Mouse (Mus musculus) cerebellum, postnatal 36 days (tissue): ENCODE data around the gene Nphp3.
A peak's percentile ranks its signal among the peaks of the same experiment; 100 is the strongest.

Experiments used
- DNase-seq, 2 experiments: peaks; one replicate each; pipeline ENCODE4 v3.0.0; 2021 to 2022; ENCODE audit warnings: mixed read lengths in 2 of 2

The Nphp3 gene

GRCm38 (mm10) chr9:104064571-104064970 lies 62.2 kb downstream of the Nphp3 start:
- no peak for DNase-seq

- no peak for DNase-seq
These were observed 67.9 kb downstream of the Nphp3 start for GRCm38 (mm10) chr9:104070241-104070640.

GRCm38 (mm10) chr9:104070863-104071604 lies 68.7 kb downstream of the Nphp3 start:
- no peak for DNase-seq

- no peak for DNase-seq
These were observed 73.5 kb downstream of the Nphp3 start for GRCm38 (mm10) chr9:104075808-104076207.

- DNase-seq = no peak
These were observed 76.4 kb downstream of the Nphp3 start for GRCm38 (mm10) chr9:104078780-104079179.

GRCm38 (mm10) chr9:104079379-104079778 lies 77.0 kb downstream of the Nphp3 start:
- DNase-seq = peak; percentile 21 to 23

- no peak for DNase-seq
These were observed 77.7 kb downstream of the Nphp3 start for GRCm38 (mm10) chr9:104080038-104080437.

- no peak for DNase-seq
These were observed 83.5 kb downstream of the Nphp3 start for GRCm38 (mm10) chr9:104085730-104086429.

GRCm38 (mm10) chr9:104088555-104088954 lies 86.2 kb downstream of the Nphp3 start:
- no peak for DNase-seq

GRCm38 (mm10) chr9:104092945-104093344 lies 90.6 kb downstream of the Nphp3 start:
- no peak for DNase-seq
